Mouse (Mus musculus) hindbrain, embryonic 13.5 days (tissue): ENCODE data around the gene Lrrk1. TPM values are rescaled to one million over a fixed set of nuclear protein-coding genes. Genes with fewer than 3 reads are reported as not detected.

Experiments
- ATAC-seq: fragments of 200-750 bp; cut with Nextera tagmentation; 2 replicates; pipeline ENCODE4 v1.8.0; 2017; ENCODE audit warnings: moderate TSS enrichment; ENCODE audit not compliant: low FRiP score
- H3K27ac ChIP-seq: fragments of 300-500 bp; sonication (generic); 2 replicates; pipeline ENCODE4 v1.5.1; 2015; ENCODE audit warnings: inconsistent platforms, mild to moderate bottlenecking, moderate library complexity
- H3K27me3 ChIP-seq: fragments of 300-500 bp; sonication (generic); 2 replicates; pipeline ENCODE4 v1.6.1; 2015; ENCODE audit warnings: mild to moderate bottlenecking, inconsistent platforms
- H3K36me3 ChIP-seq: fragments of 300-500 bp; sonication (generic); 2 replicates; pipeline ENCODE4 v1.6.1; 2015; ENCODE audit warnings: mild to moderate bottlenecking, inconsistent platforms
- H3K4me1 ChIP-seq: fragments of 300-500 bp; sonication (generic); replicated peaks from 2 replicates; pipeline ENCODE4 v1.6.1; 2015; ENCODE audit warnings: inconsistent platforms
- H3K4me2 ChIP-seq: fragments of 300-500 bp; sonication (generic); 2 replicates; pipeline ENCODE4 v1.6.1; 2015; ENCODE audit warnings: inconsistent platforms, mild to moderate bottlenecking, moderate library complexity
- H3K4me3 ChIP-seq: fragments of 300-500 bp; sonication (generic); 2 replicates; pipeline ENCODE4 v1.5.1; 2015; ENCODE audit warnings: mild to moderate bottlenecking, inconsistent platforms
- H3K9ac ChIP-seq: fragments of 300-500 bp; sonication (generic); 2 replicates; pipeline ENCODE4 v1.6.1; 2015; ENCODE audit warnings: mild to moderate bottlenecking, inconsistent platforms
- H3K9me3 ChIP-seq: fragments of 300-500 bp; sonication (generic); 2 replicates; pipeline ENCODE4 v1.6.1; 2016; ENCODE audit warnings: inconsistent platforms
- WGBS: fragments of 180-500 bp; shearing (Covaris S2); methylation state at CpG from one replicate; pipeline ENCODE4 v1.1.7; 2015; 5-methylcytosine and 5-hydroxymethylcytosine counted together
- polyA plus RNA-seq: library from polyadenylated mRNA; unstranded; fragments of >200 nt; fragmentation: Nextera tagmentation; extraction: Ambion mirVana; gene quantifications from 2 replicates; pipeline ENCODE4 v1.2.1, GENCODE M21; 2015

Gene Lrrk1
- polyA plus RNA-seq, 1 experiment from 2014 or later, result 4.6 TPM

- Histone ChIP-seq H3K4me2 (no peak overlapping the region), H3K9ac (no peak overlapping the region), H3K27ac (peak overlapping the region; percentile 37; the same call in 1 of the 2 replicates), H3K4me1 (peaks cover 8% of the 10 kb centered on the region; the same call in 1 of the 2 replicates), H3K4me3 (no peak overlapping the region), H3K36me3 (no peaks in the 10 kb centered on the region), H3K9me3 (no peaks in the 10 kb centered on the region), H3K27me3 (no peaks in the 10 kb centered on the region)
- no peak for ATAC-seq
- WGBS, result 77% methylated on average over 8 of the region's 8 CpGs
These were observed 83.0 kb downstream of the Lrrk1 start for GRCm38 (mm10) chr7:66304993-66305713.

GRCm38 (mm10) chr7:66303922-66304660 lies 84.1 kb downstream of the Lrrk1 start:
- WGBS, result 91% methylated on average over 14 of the region's 14 CpGs

GRCm38 (mm10) chr7:66301486-66301885 lies 86.7 kb downstream of the Lrrk1 start:
- Histone ChIP-seq H3K9ac (no peak overlapping the region), H3K4me3 (no peak overlapping the region), H3K4me1 (peaks cover 14% of the 10 kb centered on the region), H3K27ac (no peak overlapping the region), H3K27me3 (no peaks in the 10 kb centered on the region), H3K9me3 (no peaks in the 10 kb centered on the region), H3K4me2 (no peak overlapping the region), H3K36me3 (no peaks in the 10 kb centered on the region)
- 84% methylated on average over 4 of the region's 4 CpGs for WGBS
- ATAC-seq, result no peak

More at GRCm38 (mm10) chr7:66303922-66304660, 84.1 kb downstream of the Lrrk1 start:
- Histone ChIP-seq H3K9ac (no peak overlapping the region), H3K4me1 (peaks cover 7% of the 10 kb centered on the region; the same call in 1 of the 2 replicates), H3K4me3 (no peak overlapping the region), H3K9me3 (no peaks in the 10 kb centered on the region), H3K27ac (no peak overlapping the region), H3K27me3 (no peaks in the 10 kb centered on the region), H3K4me2 (no peak overlapping the region), H3K36me3 (no peaks in the 10 kb centered on the region)
- ATAC-seq, result no peak

GRCm38 (mm10) chr7:66300680-66301079 lies 87.5 kb downstream of the Lrrk1 start:
- ATAC-seq, result peak; percentile 78
- Histone ChIP-seq H3K9ac (no peak overlapping the region), H3K4me1 (peaks cover 14% of the 10 kb centered on the region), H3K9me3 (no peaks in the 10 kb centered on the region), H3K4me3 (no peak overlapping the region), H3K27ac (no peak overlapping the region), H3K27me3 (no peaks in the 10 kb centered on the region), H3K36me3 (no peaks in the 10 kb centered on the region), H3K4me2 (no peak overlapping the region)
- 7% methylated on average over 5 of the region's 5 CpGs for WGBS

- no peaks in the 10 kb centered on the region for H3K9me3 ChIP-seq
- WGBS, result 71% methylated on average over 9 of the region's 9 CpGs
- no peak for ATAC-seq
- H3K4me3 ChIP-seq, result no peak overlapping the region
- H3K27ac ChIP-seq, result 0 out of 2 replicates have a peak overlapping the region, but pooled peaks have one; percentile 9
- H3K4me1 ChIP-seq, result peaks cover 18% of the 10 kb centered on the region
- 0 out of 2 replicates have a peak overlapping the region, but pooled peaks have one; percentile 13 for H3K9ac ChIP-seq
- no peaks in the 10 kb centered on the region for H3K27me3 ChIP-seq
- no peaks in the 10 kb centered on the region for H3K36me3 ChIP-seq
- no peak overlapping the region for H3K4me2 ChIP-seq
These were observed 90.5 kb downstream of the Lrrk1 start for GRCm38 (mm10) chr7:66297656-66298021.

GRCm38 (mm10) chr7:66296921-66297655 lies 91.1 kb downstream of the Lrrk1 start:
- WGBS, result 49% methylated on average over 12 of the region's 12 CpGs
- Histone ChIP-seq H3K27me3 (no peaks in the 10 kb centered on the region), H3K36me3 (no peaks in the 10 kb centered on the region), H3K27ac (peak overlapping the region; percentile 9; the same call in 1 of the 2 replicates), H3K4me2 (no peak overlapping the region), H3K9me3 (no peaks in the 10 kb centered on the region), H3K4me1 (peaks cover 20% of the 10 kb centered on the region), H3K9ac (0 out of 2 replicates have a peak overlapping the region, but pooled peaks have one; percentile 13), H3K4me3 (no peak overlapping the region)
- no peak for ATAC-seq

GRCm38 (mm10) chr7:66292552-66293376 lies 95.4 kb downstream of the Lrrk1 start:
- WGBS, result 33% methylated on average over 19 of the region's 19 CpGs
- no peak overlapping the region for H3K4me2 ChIP-seq
- no peaks in the 10 kb centered on the region for H3K27me3 ChIP-seq
- H3K36me3 ChIP-seq, result no peaks in the 10 kb centered on the region
- ATAC-seq, result no peak
- no peak overlapping the region for H3K9ac ChIP-seq
- no peaks in the 10 kb centered on the region for H3K9me3 ChIP-seq
- no peak overlapping the region for H3K27ac ChIP-seq
- no peak overlapping the region for H3K4me3 ChIP-seq
- peaks cover 15% of the 10 kb centered on the region for H3K4me1 ChIP-seq

GRCm38 (mm10) chr7:66292010-66292409 lies 96.1 kb downstream of the Lrrk1 start:
- H3K9me3 ChIP-seq, result no peaks in the 10 kb centered on the region
- H3K4me1 ChIP-seq, result peaks cover 8% of the 10 kb centered on the region
- no peak for ATAC-seq
- no peaks in the 10 kb centered on the region for H3K27me3 ChIP-seq
- no peak overlapping the region for H3K4me3 ChIP-seq
- WGBS, result 88% methylated on average over 8 of the region's 8 CpGs
- no peak overlapping the region for H3K27ac ChIP-seq
- H3K4me2 ChIP-seq, result no peak overlapping the region
- no peak overlapping the region for H3K9ac ChIP-seq
- no peaks in the 10 kb centered on the region for H3K36me3 ChIP-seq

GRCm38 (mm10) chr7:66282984-66283612 lies 105.1 kb downstream of the Lrrk1 start:
- Histone ChIP-seq H3K36me3 (no peaks in the 10 kb centered on the region), H3K27ac (peak overlapping the region; percentile 32; the same call in 1 of the 2 replicates), H3K4me1 (peaks cover 19% of the 10 kb centered on the region), H3K4me2 (peak overlapping the region; percentile 33), H3K4me3 (no peak overlapping the region), H3K9ac (peak overlapping the region; percentile 15; the same call in 1 of the 2 replicates), H3K27me3 (0 out of 2 replicates have a peak, but pooled peaks cover 17% of the 10 kb centered on the region), H3K9me3 (no peaks in the 10 kb centered on the region)
- ATAC-seq, result peak; percentile 69; the same call in 1 of the 2 replicates
- WGBS, result 6% methylated on average over 10 of the region's 10 CpGs

GRCm38 (mm10) chr7:66282265-66282664 lies 105.9 kb downstream of the Lrrk1 start:
- peaks cover 19% of the 10 kb centered on the region for H3K4me1 ChIP-seq
- no peak for ATAC-seq
- WGBS, result 43% methylated on average over 12 of the region's 12 CpGs
- no peak overlapping the region for H3K4me3 ChIP-seq
- peak overlapping the region; percentile 14; the same call in 1 of the 2 replicates for H3K27ac ChIP-seq
- no peaks in the 10 kb centered on the region for H3K36me3 ChIP-seq
- no peaks in the 10 kb centered on the region for H3K9me3 ChIP-seq
- no peak overlapping the region for H3K9ac ChIP-seq
- H3K27me3 ChIP-seq, result 0 out of 2 replicates have a peak, but pooled peaks cover 17% of the 10 kb centered on the region
- H3K4me2 ChIP-seq, result no peak overlapping the region

GRCm38 (mm10) chr7:66278001-66278400 lies 110.1 kb downstream of the Lrrk1 start:
- Histone ChIP-seq H3K27me3 (0 out of 2 replicates have a peak, but pooled peaks cover 6% of the 10 kb centered on the region), H3K4me1 (peaks cover 10% of the 10 kb centered on the region), H3K9ac (no peak overlapping the region), H3K9me3 (no peaks in the 10 kb centered on the region), H3K4me3 (no peak overlapping the region), H3K36me3 (no peaks in the 10 kb centered on the region), H3K27ac (no peak overlapping the region), H3K4me2 (no peak overlapping the region)
- WGBS, result 82% methylated on average over 3 of the region's 3 CpGs
- no peak for ATAC-seq
